Mouse (Mus musculus) hindbrain, postnatal 0 days (tissue): ENCODE results near the gene Gm10135. TPM values are rescaled to one million over a fixed set of nuclear protein-coding genes. Genes with fewer than 3 reads are reported as not detected.

Source experiments
- ATAC-seq: fragments of 200-750 bp; cut with Nextera tagmentation; 2 replicates; pipeline ENCODE4 v1.8.0; 2017; ENCODE audit warnings: mild to moderate bottlenecking, moderate TSS enrichment, moderate library complexity
- DNase-seq: peaks from one replicate; pipeline ENCODE4 v3.0.0-alpha.2; 2015; ENCODE audit warnings: low spot score
- H3K27ac ChIP-seq: fragments of 300-500 bp; sonication (generic); 2 replicates; pipeline ENCODE4 v1.5.1; 2014; ENCODE audit warnings: mild to moderate bottlenecking
- H3K27me3 ChIP-seq: fragments of 300-500 bp; sonication (generic); 2 replicates; pipeline ENCODE4 v1.6.1; 2014; ENCODE audit warnings: low read length, mixed read lengths; ENCODE audit not compliant: insufficient read depth
- H3K36me3 ChIP-seq: fragments of 300-500 bp; sonication (generic); 2 replicates; pipeline ENCODE4 v1.6.1; 2014; ENCODE audit warnings: low read length, mixed read lengths; ENCODE audit not compliant: insufficient read depth
- H3K4me1 ChIP-seq: fragments of 300-500 bp; sonication (generic); 2 replicates; pipeline ENCODE4 v1.6.1; 2014; ENCODE audit warnings: antibody characterized with exemption, low read length, mixed read lengths; ENCODE audit not compliant: insufficient read depth
- H3K4me2 ChIP-seq: fragments of 300-500 bp; sonication (generic); 2 replicates; pipeline ENCODE4 v1.6.1; 2014; ENCODE audit warnings: low read depth, mild to moderate bottlenecking, low read length, moderate library complexity, mixed read lengths
- H3K4me3 ChIP-seq: fragments of 300-500 bp; sonication (generic); 2 replicates; pipeline ENCODE4 v1.5.1; 2014; ENCODE audit warnings: low read length
- H3K9ac ChIP-seq: fragments of 300-500 bp; sonication (generic); replicated peaks from 2 replicates; pipeline ENCODE4 v1.6.1; 2014; ENCODE audit warnings: mild to moderate bottlenecking, low read length, moderate library complexity, mixed read lengths
- H3K9me3 ChIP-seq: fragments of 300-500 bp; sonication (generic); 2 replicates; pipeline ENCODE4 v1.6.1; 2016; ENCODE audit warnings: low read length, mixed read lengths
- CTCF ChIP-seq: IDR thresholded peaks from 2 replicates; pipeline ENCODE4 v1.5.1; 2016; ENCODE audit warnings: antibody characterized with exemption, control low read depth, low read depth
- WGBS: fragments of 180-500 bp; shearing (Covaris S2); extraction: QIAGEN DNeasy Blood & Tissue Kit; methylation state at CpG from one replicate; pipeline ENCODE4 v1.1.7; 2014; 5-methylcytosine and 5-hydroxymethylcytosine counted together
- polyA plus RNA-seq: library from polyadenylated mRNA; unstranded; fragments of >200 nt; fragmentation: Nextera tagmentation; extraction: Ambion mirVana; gene quantifications from 2 replicates; pipeline ENCODE4 v1.2.1, GENCODE M21; 2015
- total RNA-seq: library from RNA; depleted of rRNA; stranded (reverse); fragments of >200 nt; gene quantifications from 2 replicates; pipeline ENCODE4 v1.2.3, GENCODE M21; 2014

The Gm10135 gene
- total and polyA plus RNA-seq, 2 experiments from 2014 or later = not detected

DNA sequence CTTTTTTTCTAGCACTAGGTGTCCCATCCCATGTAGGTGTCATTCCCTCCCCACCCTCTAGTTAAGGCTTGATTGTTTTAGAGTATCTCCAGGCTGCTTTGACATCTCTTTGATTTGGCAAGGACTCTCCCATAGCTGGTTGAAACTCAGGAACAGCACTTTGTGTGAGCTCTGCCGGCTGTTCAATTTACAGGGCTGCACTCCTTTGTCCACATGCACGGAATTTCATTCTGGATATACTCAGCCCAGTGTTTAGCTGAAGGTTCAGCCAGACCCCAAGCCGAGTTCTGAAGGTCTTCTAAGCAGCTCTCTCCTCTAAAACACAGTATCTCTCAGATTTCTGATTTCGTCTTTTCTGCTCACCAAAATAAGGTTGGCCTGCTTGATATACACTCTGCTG, 2.1 kb downstream of the Gm10135 start:
- 65% methylated on average over 4 of the region's 4 CpGs for WGBS
- Histone ChIP-seq H3K36me3 (peaks cover 35% of the 10 kb centered on the region), H3K9me3 (no peaks in the 10 kb centered on the region), H3K9ac (no peak overlapping the region), H3K27ac (no peak overlapping the region), H3K4me3 (no peak overlapping the region), H3K4me1 (no peaks in the 10 kb centered on the region), H3K4me2 (no peak overlapping the region), H3K27me3 (no peaks in the 10 kb centered on the region)
- DNase-seq (no peak), ATAC-seq (no peak)
- TF ChIP-seq CTCF = no peak

DNA sequence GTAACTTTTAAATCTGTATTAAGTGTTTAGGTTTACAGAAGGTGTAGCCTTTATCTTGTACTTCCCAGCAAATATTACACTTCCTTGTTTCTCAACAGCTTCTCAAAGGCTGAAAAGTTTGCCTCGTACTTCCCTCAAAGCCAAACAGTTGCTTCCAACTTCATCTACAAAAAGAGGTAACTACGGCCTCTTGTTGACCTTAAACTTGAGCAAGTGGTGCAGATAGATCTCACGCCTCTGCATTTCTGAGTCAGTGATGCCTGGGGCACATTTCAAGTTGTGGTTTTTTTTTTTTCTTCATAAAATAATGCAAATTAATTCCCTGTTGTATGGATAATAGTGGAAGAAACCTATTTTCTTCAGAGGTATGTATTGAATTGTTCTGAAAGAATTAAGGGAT, 8.8 kb downstream of the Gm10135 start:
- TF ChIP-seq CTCF = no peak
- no peaks in the 10 kb centered on the region for H3K27me3 ChIP-seq
- WGBS = 85% methylated on average over 3 of the region's 3 CpGs
- no peak for DNase-seq
- no peaks in the 10 kb centered on the region for H3K9me3 ChIP-seq
- no peak overlapping the region for H3K4me3 ChIP-seq
- ATAC-seq = no peak
- H3K36me3 ChIP-seq = peaks cover 6% of the 10 kb centered on the region
- no peaks in the 10 kb centered on the region for H3K4me1 ChIP-seq
- no peak overlapping the region for H3K27ac ChIP-seq
- H3K9ac ChIP-seq = no peak overlapping the region
- no peak overlapping the region for H3K4me2 ChIP-seq

DNA sequence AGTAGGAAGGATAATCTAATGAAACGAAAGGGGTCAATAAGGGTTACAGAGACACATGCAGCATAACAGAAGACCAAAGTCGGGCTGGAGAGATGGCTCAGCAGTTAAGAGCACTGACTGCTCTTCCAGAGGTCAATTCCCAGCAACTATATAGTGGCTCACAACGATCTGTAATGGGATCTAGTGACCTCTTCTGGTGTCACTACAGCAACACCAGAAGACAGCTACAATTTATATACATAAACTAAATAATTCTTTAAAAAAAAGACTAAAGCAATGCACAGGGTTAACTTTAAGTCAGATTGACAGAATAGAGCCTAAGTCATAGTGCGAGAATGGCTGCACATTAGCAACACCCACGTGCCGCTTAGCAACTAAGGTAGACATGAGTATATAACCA, 14.4 kb downstream of the Gm10135 start:
- no peak overlapping the region for H3K4me2 ChIP-seq
- no peak overlapping the region for H3K4me3 ChIP-seq
- 84% methylated on average over 6 of the region's 6 CpGs for WGBS
- H3K4me1 ChIP-seq = no peaks in the 10 kb centered on the region
- TF ChIP-seq CTCF = no peak
- H3K27ac ChIP-seq = no peak overlapping the region
- no peak for ATAC-seq
- H3K9ac ChIP-seq = no peak overlapping the region
- H3K27me3 ChIP-seq = no peaks in the 10 kb centered on the region
- no peaks in the 10 kb centered on the region for H3K9me3 ChIP-seq
- H3K36me3 ChIP-seq = peaks cover 5% of the 10 kb centered on the region; the same call in 1 of the 2 replicates
- no peak for DNase-seq

- Histone ChIP-seq H3K4me1 (no peaks in the 10 kb centered on the region), H3K9ac (no peak overlapping the region), H3K4me2 (no peak overlapping the region), H3K27ac (no peak overlapping the region), H3K4me3 (no peak overlapping the region), H3K36me3 (peaks cover 5% of the 10 kb centered on the region; the same call in 1 of the 2 replicates), H3K9me3 (no peaks in the 10 kb centered on the region), H3K27me3 (no peaks in the 10 kb centered on the region)
- no peak for TF ChIP-seq CTCF
- ATAC-seq = no peak
- DNase-seq = no peak
- 84% methylated on average over 17 of the region's 17 CpGs for WGBS
Measured at GRCm38 (mm10) chr5:72957281-72957680, 17.2 kb downstream of the Gm10135 start.

DNA sequence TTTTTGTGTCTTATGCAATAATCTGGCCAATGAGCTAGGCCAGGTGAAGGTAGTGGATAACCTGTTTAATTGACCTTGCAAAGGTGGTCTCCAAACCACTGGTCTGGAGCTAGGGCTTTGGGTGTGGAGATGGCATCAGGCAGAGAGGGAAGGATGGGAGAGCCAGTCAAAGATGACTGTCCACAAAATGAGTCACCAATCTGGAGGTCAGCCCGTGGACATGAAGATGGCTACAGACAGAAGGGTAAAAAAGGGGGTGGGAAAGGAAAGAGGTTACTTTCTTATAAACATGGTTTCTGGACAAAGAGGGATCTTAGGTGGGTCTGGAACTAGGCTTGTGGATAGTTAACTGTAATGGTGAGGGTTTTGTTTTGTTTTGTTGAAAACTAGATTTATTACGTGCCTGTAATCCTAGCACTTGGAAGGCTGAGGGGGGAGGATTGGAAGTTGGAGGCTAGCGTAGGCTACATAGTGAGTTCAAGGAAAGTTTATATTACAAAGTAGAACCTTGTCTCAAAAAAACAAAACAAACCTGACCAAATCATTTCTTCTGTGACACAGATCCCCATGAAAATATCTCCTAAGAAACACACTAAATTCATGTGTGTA, 20.4 kb downstream of the Gm10135 start:
- Histone ChIP-seq H3K4me1 (no peaks in the 10 kb centered on the region), H3K36me3 (peaks cover 5% of the 10 kb centered on the region), H3K4me2 (no peak overlapping the region), H3K4me3 (no peak overlapping the region), H3K27ac (no peak overlapping the region), H3K9ac (no peak overlapping the region), H3K9me3 (no peaks in the 10 kb centered on the region), H3K27me3 (no peaks in the 10 kb centered on the region)
- ATAC-seq = no peak
- WGBS = 94% methylated on average over 3 of the region's 3 CpGs
- DNase-seq = no peak
- TF ChIP-seq CTCF = no peak

DNA sequence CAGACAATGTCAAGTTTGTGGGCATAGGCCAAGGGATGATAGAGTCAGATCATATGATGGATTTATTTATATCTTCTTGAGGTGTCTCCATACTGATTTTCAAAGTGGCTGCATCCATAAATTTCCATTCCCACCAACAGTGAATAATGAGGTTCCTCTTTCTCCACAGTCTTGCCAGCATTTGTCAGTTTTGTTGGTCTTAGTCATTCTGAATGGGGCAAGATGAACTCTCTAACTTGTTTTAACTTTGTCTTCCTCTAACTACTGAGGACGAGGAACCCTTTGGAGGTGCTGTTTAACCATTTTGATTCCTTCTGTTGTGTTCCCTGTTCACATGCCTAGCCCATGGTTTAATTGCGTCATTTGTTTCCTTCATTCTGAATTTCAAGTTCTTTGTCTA, 24.2 kb downstream of the Gm10135 start:
- H3K36me3 ChIP-seq = peaks cover 7% of the 10 kb centered on the region
- no peak overlapping the region for H3K4me2 ChIP-seq
- no peak for TF ChIP-seq CTCF
- H3K27ac ChIP-seq = no peak overlapping the region
- 92% methylated on average over 2 of the region's 2 CpGs for WGBS
- no peak for DNase-seq
- H3K9ac ChIP-seq = no peak overlapping the region
- no peaks in the 10 kb centered on the region for H3K4me1 ChIP-seq
- ATAC-seq = no peak
- no peaks in the 10 kb centered on the region for H3K27me3 ChIP-seq
- no peaks in the 10 kb centered on the region for H3K9me3 ChIP-seq
- no peak overlapping the region for H3K4me3 ChIP-seq

- TF ChIP-seq CTCF = no peak
Measured at GRCm38 (mm10) chr5:72948136-72948535, 26.4 kb downstream of the Gm10135 start.

More at GRCm38 (mm10) chr5:72948136-72948535, 26.4 kb downstream of the Gm10135 start:
- no peaks in the 10 kb centered on the region for H3K9me3 ChIP-seq
- peaks cover 7% of the 10 kb centered on the region for H3K36me3 ChIP-seq
- DNase-seq (no peak), ATAC-seq (no peak)
- H3K4me1 ChIP-seq = no peaks in the 10 kb centered on the region
- H3K4me2 ChIP-seq = no peak overlapping the region
- H3K9ac ChIP-seq = no peak overlapping the region
- H3K27me3 ChIP-seq = no peaks in the 10 kb centered on the region
- 82% methylated on average over 1 of the region's 1 CpGs for whole genome bisulfite sequencing
- H3K4me3 ChIP-seq = no peak overlapping the region
- no peak overlapping the region for H3K27ac ChIP-seq
